Mouse (Mus musculus) B cell, adult (primary cell): ENCODE results near the gene Aqr. TPM values are rescaled to one million over a fixed set of nuclear protein-coding genes. Genes with fewer than 3 reads are reported as not detected.

ENCODE experiments used
- total RNA-seq: library from RNA; stranded (reverse); gene quantifications from 4 replicates; pipeline ENCODE4 v1.2.4, GENCODE M21; 2023; ENCODE audit not compliant: inconsistent age

The Aqr gene
- total RNA-seq, result 72.2 to 77.3 TPM (median 73.3 TPM) in 4 replicates

GRCm38 (mm10) chr2:114186924-114187323, at the start of gene Aqr:
Gene Aqr, minus strand, starts transcription at chr2:114187024.

GRCm38 (mm10) chr2:114200932-114201559, 14.2 kb upstream of the Aqr start, which contains the start of gene Zfp770:
Gene Zfp770, minus strand, starts transcription at chr2:114201469.

GRCm38 (mm10) chr2:114052696-114053598, 133.9 kb downstream of the Aqr start, which contains the start of gene Actc1:
Gene Actc1, minus strand, starts transcription at chr2:114053548.

Other genes with a start within 250 kb of the Aqr start
- gene Gjd2, start 173.4 kb downstream of the Aqr start, total RNA-seq, result not detected in 4 replicates
- not detected in 4 replicates for gene Actc1, start 133.5 kb downstream of the Aqr start, total RNA-seq
- gene Zfp770, start 14.4 kb upstream of the Aqr start, total RNA-seq, result 8.6 to 12.1 TPM (median 9.6 TPM) in 4 replicates